Mouse (Mus musculus) liver, postnatal 0 days (tissue): ENCODE measurements around the gene Hs1bp3. TPM values are rescaled to one million over a fixed set of nuclear protein-coding genes. Genes with fewer than 3 reads are reported as not detected.

ENCODE experiments used
- ATAC-seq: fragments of 200-750 bp; cut with Nextera tagmentation; 2 replicates; pipeline ENCODE4 v1.8.0; 2017; ENCODE audit warnings: mild to moderate bottlenecking, moderate library complexity
- DNase-seq: peaks from one replicate; pipeline ENCODE4 v3.0.0-alpha.2; 2016
- H3K27ac ChIP-seq: fragments of 300-500 bp; sonication (generic); 2 replicates; pipeline ENCODE4 v1.5.1; 2014; ENCODE audit warnings: antibody characterized with exemption, moderate library complexity, mild to moderate bottlenecking, low read depth
- H3K27me3 ChIP-seq: fragments of 300-500 bp; sonication (generic); 2 replicates; pipeline ENCODE4 v1.6.1; 2014; ENCODE audit warnings: low read length, control low read depth, mixed read lengths; ENCODE audit not compliant: insufficient read depth
- H3K36me3 ChIP-seq: fragments of 300-500 bp; sonication (generic); replicated peaks from 2 replicates; pipeline ENCODE4 v1.6.1; 2014; ENCODE audit warnings: mild to moderate bottlenecking, control low read depth, low read length, moderate library complexity, mixed read lengths; ENCODE audit not compliant: insufficient read depth
- H3K4me1 ChIP-seq: fragments of 300-500 bp; sonication (generic); 2 replicates; pipeline ENCODE4 v1.6.1; 2014; ENCODE audit warnings: antibody characterized with exemption, mild to moderate bottlenecking, control low read depth; ENCODE audit not compliant: insufficient read depth
- H3K4me2 ChIP-seq: fragments of 300-500 bp; sonication (generic); 2 replicates; pipeline ENCODE4 v1.6.1; 2014; ENCODE audit warnings: low read depth, mild to moderate bottlenecking, low read length, moderate library complexity, mixed read lengths
- H3K4me3 ChIP-seq: fragments of 300-500 bp; sonication (generic); 2 replicates; pipeline ENCODE4 v1.5.1; 2014; ENCODE audit warnings: low read depth, low read length
- H3K9ac ChIP-seq: fragments of 300-500 bp; sonication (generic); replicated peaks from 2 replicates; pipeline ENCODE4 v1.6.1; 2014; ENCODE audit warnings: mild to moderate bottlenecking, moderate library complexity
- H3K9me3 ChIP-seq: fragments of 300-500 bp; sonication (generic); 2 replicates; pipeline ENCODE4 v1.6.1; 2016; ENCODE audit warnings: mild to moderate bottlenecking, control low read depth, low read length, mixed read lengths
- CTCF ChIP-seq: sonication (generic); IDR thresholded peaks from 2 replicates; pipeline ENCODE4 v1.5.1; 2016; ENCODE audit warnings: antibody characterized with exemption, low read depth
- EP300 ChIP-seq: IDR thresholded peaks from 2 replicates; pipeline ENCODE4 v1.6.1; 2016; ENCODE audit warnings: antibody characterized with exemption, low read depth, mild to moderate bottlenecking
- WGBS: fragments of 180-500 bp; shearing (Covaris S2); extraction: QIAGEN DNeasy Blood & Tissue Kit; methylation state at CpG from one replicate; pipeline ENCODE4 v1.1.7; 2014; ENCODE audit not compliant: insufficient replicate concordance; 5-methylcytosine and 5-hydroxymethylcytosine counted together
- polyA plus RNA-seq: library from polyadenylated mRNA; unstranded; fragments of >200 nt; fragmentation: Nextera tagmentation; extraction: Ambion mirVana; gene quantifications from 2 replicates; pipeline ENCODE4 v1.2.1, GENCODE M21; 2015

Hs1bp3 gene
- polyA plus RNA-seq, 1 experiment from 2014 or later = 3.7 TPM

- no peak for DNase-seq
- Histone ChIP-seq H3K27me3 (no peaks in the 10 kb centered on the region), H3K4me2 (no peak overlapping the region), H3K9ac (no peak overlapping the region), H3K4me1 (peaks cover 10% of the 10 kb centered on the region; the same call in 1 of the 2 replicates), H3K36me3 (0 out of 2 replicates have a peak, but pooled peaks cover 5% of the 10 kb centered on the region), H3K4me3 (no peak overlapping the region), H3K27ac (no peak overlapping the region), H3K9me3 (no peaks in the 10 kb centered on the region)
- no peak for ATAC-seq
- TF ChIP-seq CTCF (no peak), EP300 (no peak)
- WGBS = 73% methylated on average over 14 of the region's 14 CpGs
Observed at GRCm38 (mm10) chr12:8331489-8332173, 18.4 kb downstream of the Hs1bp3 start.

DNA sequence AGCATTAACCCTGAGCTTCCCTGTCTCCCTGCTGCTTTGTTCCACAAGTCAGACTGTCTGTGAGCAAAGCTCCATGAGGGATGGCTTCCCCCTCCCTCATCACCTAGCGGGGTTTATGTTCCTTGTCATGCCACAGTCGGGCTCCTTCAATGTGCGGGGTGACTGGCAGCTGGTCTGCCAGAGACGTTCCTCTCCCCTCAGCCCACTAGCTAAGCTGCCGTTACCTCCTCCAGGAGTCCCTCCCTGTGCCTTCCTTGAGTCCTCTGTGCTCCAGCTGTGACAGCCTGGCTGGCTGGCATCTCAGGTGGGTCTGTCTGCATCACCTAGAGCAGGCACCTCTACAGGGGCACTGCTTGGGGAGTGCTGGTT, 18.9 kb downstream of the Hs1bp3 start:
- ATAC-seq (no peak), DNase-seq (no peak)
- Histone ChIP-seq H3K4me2 (no peak overlapping the region), H3K27me3 (no peaks in the 10 kb centered on the region), H3K4me3 (no peak overlapping the region), H3K9me3 (no peaks in the 10 kb centered on the region), H3K27ac (no peak overlapping the region), H3K36me3 (0 out of 2 replicates have a peak, but pooled peaks cover 5% of the 10 kb centered on the region), H3K9ac (no peak overlapping the region), H3K4me1 (peaks cover 10% of the 10 kb centered on the region; the same call in 1 of the 2 replicates)
- TF ChIP-seq EP300 (no peak), CTCF (no peak)
- WGBS = 86% methylated on average over 5 of the region's 5 CpGs

DNA sequence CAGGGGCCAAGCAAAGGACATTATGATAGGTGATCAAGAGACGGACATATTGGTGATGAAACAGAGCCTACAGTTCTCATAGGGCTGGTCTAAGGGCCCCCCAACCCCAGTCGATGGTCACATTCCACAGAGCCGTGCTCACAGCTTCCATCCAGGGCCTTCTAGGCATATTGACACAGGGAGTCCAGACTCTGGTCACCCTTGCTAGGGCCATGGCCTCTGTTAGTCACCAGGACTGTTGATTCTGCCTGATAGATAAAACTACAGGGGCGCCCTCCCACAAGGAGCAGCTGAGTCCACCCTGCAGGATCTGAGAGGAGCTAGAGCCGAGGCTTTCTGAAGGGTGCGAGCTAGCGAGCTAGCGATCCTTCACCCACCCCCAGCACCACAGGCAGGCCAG, 20.4 kb downstream of the Hs1bp3 start:
- no peaks in the 10 kb centered on the region for H3K9me3 ChIP-seq
- H3K27ac ChIP-seq = peak overlapping the region; percentile 34; the same call in 1 of the 2 replicates
- H3K4me2 ChIP-seq = no peak overlapping the region
- 0 out of 2 replicates have a peak, but pooled peaks cover 3% of the 10 kb centered on the region for H3K36me3 ChIP-seq
- H3K4me1 ChIP-seq = peaks cover 10% of the 10 kb centered on the region; the same call in 1 of the 2 replicates
- DNase-seq (no peak), ATAC-seq (peak; percentile 85)
- no peak for TF ChIP-seq CTCF
- no peak for TF ChIP-seq EP300
- 70% methylated on average over 8 of the region's 8 CpGs for WGBS
- H3K27me3 ChIP-seq = no peaks in the 10 kb centered on the region
- H3K9ac ChIP-seq = no peak overlapping the region
- no peak overlapping the region for H3K4me3 ChIP-seq

GRCm38 (mm10) chr12:8334261-8334660, 21.0 kb downstream of the Hs1bp3 start:
- H3K9me3 ChIP-seq = no peaks in the 10 kb centered on the region
- H3K36me3 ChIP-seq = 0 out of 2 replicates have a peak, but pooled peaks cover 7% of the 10 kb centered on the region
- no peak overlapping the region for H3K9ac ChIP-seq
- DNase-seq (no peak), ATAC-seq (0 out of 2 replicates have a peak, but pooled peaks have one; percentile 18)
- no peak overlapping the region; the same call in 1 of the 2 replicates for H3K27ac ChIP-seq
- 67% methylated on average over 4 of the region's 4 CpGs for WGBS
- H3K4me1 ChIP-seq = peaks cover 10% of the 10 kb centered on the region; the same call in 1 of the 2 replicates
- no peak overlapping the region for H3K4me3 ChIP-seq
- H3K4me2 ChIP-seq = no peak overlapping the region
- no peaks in the 10 kb centered on the region for H3K27me3 ChIP-seq
- TF ChIP-seq CTCF (no peak), EP300 (no peak)

GRCm38 (mm10) chr12:8335503-8335902, 22.3 kb downstream of the Hs1bp3 start:
- ATAC-seq (no peak), DNase-seq (no peak)
- H3K4me2 ChIP-seq = no peak overlapping the region
- no peak overlapping the region for H3K4me3 ChIP-seq
- 74% methylated on average over 2 of the region's 2 CpGs for WGBS
- no peaks in the 10 kb centered on the region for H3K27me3 ChIP-seq
- peaks cover 10% of the 10 kb centered on the region; the same call in 1 of the 2 replicates for H3K4me1 ChIP-seq
- no peaks in the 10 kb centered on the region for H3K9me3 ChIP-seq
- H3K27ac ChIP-seq = no peak overlapping the region
- H3K36me3 ChIP-seq = 0 out of 2 replicates have a peak, but pooled peaks cover 10% of the 10 kb centered on the region
- no peak overlapping the region for H3K9ac ChIP-seq
- TF ChIP-seq CTCF (no peak), EP300 (no peak)

DNA sequence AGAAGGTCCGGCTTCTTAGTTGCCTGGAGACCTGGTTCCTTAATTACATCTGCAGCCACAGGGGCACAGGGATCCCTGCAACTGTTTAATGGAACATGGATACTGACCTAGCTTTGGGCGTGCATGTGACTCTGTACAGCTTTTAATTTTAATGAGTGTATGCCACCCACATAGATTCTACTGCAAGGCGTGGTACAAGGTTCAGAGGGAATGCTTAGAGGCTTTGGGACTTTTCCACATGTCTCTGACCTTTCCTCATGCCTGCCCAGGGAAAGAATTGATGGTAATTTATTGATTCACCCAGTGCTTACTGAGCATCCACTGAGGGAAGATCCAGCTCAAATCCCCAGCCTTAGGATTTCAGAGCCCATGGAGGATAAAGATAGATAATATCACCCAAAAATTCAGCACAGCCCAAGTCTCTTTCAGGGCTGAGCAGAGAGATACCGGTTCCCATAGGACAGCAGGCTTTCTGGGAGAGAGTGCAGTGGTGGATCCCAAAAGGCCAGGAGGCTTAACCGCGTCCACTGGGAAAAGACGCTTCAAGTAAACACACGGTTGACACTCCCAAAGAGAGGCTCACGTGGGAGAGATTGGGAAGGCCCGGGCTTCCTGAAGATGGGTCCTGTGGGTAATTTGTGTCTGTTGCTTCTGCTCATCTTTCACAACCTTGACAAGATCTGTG, 23.5 kb downstream of the Hs1bp3 start:
- Histone ChIP-seq H3K9ac (no peak overlapping the region), H3K36me3 (0 out of 2 replicates have a peak, but pooled peaks cover 10% of the 10 kb centered on the region), H3K9me3 (no peaks in the 10 kb centered on the region), H3K27me3 (no peaks in the 10 kb centered on the region), H3K4me2 (no peak overlapping the region), H3K27ac (no peak overlapping the region), H3K4me3 (no peak overlapping the region), H3K4me1 (peaks cover 10% of the 10 kb centered on the region; the same call in 1 of the 2 replicates)
- 82% methylated on average over 10 of the region's 10 CpGs for WGBS
- DNase-seq = no peak
- ATAC-seq = no peak
- no peak for TF ChIP-seq EP300
- TF ChIP-seq CTCF = no peak
